Mouse (Mus musculus) embryonic facial prominence, embryonic 10.5 days (tissue): ENCODE data around the gene Ercc1. TPM values are rescaled to one million over a fixed set of nuclear protein-coding genes. Genes with fewer than 3 reads are reported as not detected.

Source experiments
- DNase-seq: peaks from one replicate; pipeline ENCODE4 v3.0.0-alpha.2; 2017; ENCODE audit warnings: low spot score
- H3K27ac ChIP-seq: fragments of 300-500 bp; sonication (generic); replicated peaks from 2 replicates; pipeline ENCODE4 v1.5.1; 2016; ENCODE audit warnings: mild to moderate bottlenecking
- H3K27me3 ChIP-seq: fragments of 300-500 bp; sonication (generic); replicated peaks from 2 replicates; pipeline ENCODE4 v1.6.1; 2016; ENCODE audit warnings: low read depth, mild to moderate bottlenecking; ENCODE audit not compliant: poor library complexity, severe bottlenecking
- H3K36me3 ChIP-seq: fragments of 300-500 bp; sonication (generic); replicated peaks from 2 replicates; pipeline ENCODE4 v1.6.1; 2016; ENCODE audit warnings: mild to moderate bottlenecking, moderate library complexity
- H3K4me1 ChIP-seq: fragments of 300-500 bp; sonication (generic); 2 replicates; pipeline ENCODE4 v1.6.1; 2016
- H3K4me3 ChIP-seq: fragments of 300-500 bp; sonication (generic); 2 replicates; pipeline ENCODE4 v1.5.1; 2016; ENCODE audit warnings: mild to moderate bottlenecking, moderate library complexity
- H3K9me3 ChIP-seq: fragments of 300-500 bp; sonication (generic); 2 replicates; pipeline ENCODE4 v1.6.1; 2016; ENCODE audit warnings: mild to moderate bottlenecking
- WGBS: fragments of 180-500 bp; shearing (Covaris S2); methylation state at CpG from one replicate; pipeline ENCODE4 v1.1.7; 2016; 5-methylcytosine and 5-hydroxymethylcytosine counted together
- polyA plus RNA-seq: library from polyadenylated mRNA; unstranded; fragments of >200 nt; fragmentation: Nextera tagmentation; extraction: Ambion mirVana; gene quantifications from 2 replicates; pipeline ENCODE4 v1.2.1, GENCODE M21; 2016

Gene Ercc1
- polyA plus RNA-seq, 1 experiment from 2014 or later: 102 TPM

DNA sequence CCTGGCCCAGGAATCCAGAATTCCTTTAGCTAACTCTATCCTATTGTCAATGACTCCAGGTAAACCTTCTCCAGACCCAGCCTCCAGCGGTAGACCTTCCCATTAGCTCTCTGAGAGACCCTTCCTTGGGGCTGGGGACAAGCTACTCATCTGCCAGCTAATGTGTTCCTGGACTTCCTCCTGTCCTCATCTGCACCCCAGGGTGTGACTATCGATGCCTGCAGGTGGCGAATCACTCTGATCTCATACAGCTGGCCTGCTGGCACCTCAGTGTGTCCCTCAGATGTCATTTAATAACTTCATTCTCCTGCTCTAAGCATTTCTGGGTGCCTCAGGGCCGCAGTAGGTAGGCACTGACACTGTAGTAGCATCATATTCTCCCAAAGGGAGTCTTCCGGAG is 16.8 kb upstream of the Ercc1 start:
- Histone ChIP-seq H3K9me3 (no peaks in the 10 kb centered on the region), H3K27ac (0 out of 2 replicates have a peak overlapping the region, but pooled peaks have one; percentile 78), H3K4me1 (peaks cover 27% of the 10 kb centered on the region), H3K27me3 (peaks cover 42% of the 10 kb centered on the region), H3K36me3 (no peaks in the 10 kb centered on the region), H3K4me3 (no peak overlapping the region)
- DNase-seq: no peak
- 77% methylated on average over 5 of the region's 5 CpGs for WGBS

DNA sequence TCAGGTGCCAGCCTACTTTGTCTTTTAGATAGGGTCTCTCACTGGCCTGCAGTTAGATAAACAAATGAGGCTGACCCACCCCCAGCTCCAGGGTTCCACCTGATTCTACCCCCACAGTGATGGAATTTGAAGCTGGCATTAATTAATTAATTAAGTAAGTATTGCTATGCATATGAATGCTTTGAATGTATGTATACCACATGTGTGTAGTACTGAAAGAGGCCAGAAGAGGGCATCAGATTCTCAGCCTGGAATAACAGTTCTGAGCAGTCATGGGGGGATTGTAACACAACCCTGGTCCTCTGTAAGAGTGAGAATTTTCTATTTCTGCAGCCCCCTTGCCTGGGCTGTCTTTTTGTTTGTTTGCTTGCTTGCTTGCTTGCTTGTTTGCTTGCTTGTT is 16.2 kb upstream of the Ercc1 start:
- Histone ChIP-seq H3K27me3 (peaks cover 38% of the 10 kb centered on the region), H3K36me3 (no peaks in the 10 kb centered on the region), H3K4me3 (no peak overlapping the region), H3K27ac (no peak overlapping the region), H3K4me1 (peaks cover 32% of the 10 kb centered on the region), H3K9me3 (no peaks in the 10 kb centered on the region)
- no peak for DNase-seq

DNA sequence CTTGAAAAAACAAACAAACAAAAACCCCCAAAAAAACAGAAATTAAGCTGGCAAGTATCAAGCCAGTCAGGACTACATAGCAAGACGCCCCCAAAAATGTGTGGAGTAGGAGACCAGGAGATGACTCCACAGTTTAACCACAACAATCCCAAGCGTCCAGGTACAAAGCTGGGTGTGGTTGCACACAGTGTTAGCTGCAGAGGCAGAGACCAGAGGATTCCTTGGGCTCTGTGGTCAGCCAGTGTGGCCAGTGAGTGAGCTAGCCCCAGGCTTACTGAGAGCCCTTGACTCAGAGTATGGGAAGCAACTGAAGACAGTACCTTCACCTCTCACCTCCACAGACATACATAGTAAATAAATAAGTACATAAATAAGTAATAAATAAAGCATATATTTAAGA is 12.7 kb upstream of the Ercc1 start:
- WGBS: 65% methylated on average over 2 of the region's 2 CpGs
- Histone ChIP-seq H3K9me3 (no peaks in the 10 kb centered on the region), H3K27ac (no peak overlapping the region), H3K4me3 (peak overlapping the region; percentile 16; the same call in 1 of the 2 replicates), H3K4me1 (peaks cover 25% of the 10 kb centered on the region), H3K27me3 (peaks cover 39% of the 10 kb centered on the region), H3K36me3 (no peaks in the 10 kb centered on the region)
- DNase-seq: no peak

- peak overlapping the region; percentile 84 for H3K27ac ChIP-seq
- peak; percentile 68 for DNase-seq
- H3K27me3 ChIP-seq: peaks cover 39% of the 10 kb centered on the region
- under 1% methylated on average over 52 of the region's 52 CpGs for WGBS
- peak overlapping the region; percentile 69 for H3K4me3 ChIP-seq
- peaks cover 16% of the 10 kb centered on the region for H3K4me1 ChIP-seq
- H3K9me3 ChIP-seq: no peaks in the 10 kb centered on the region
- no peaks in the 10 kb centered on the region for H3K36me3 ChIP-seq
These were observed 11.7 kb upstream of the Ercc1 start for GRCm38 (mm10) chr7:19332709-19333352.

DNA sequence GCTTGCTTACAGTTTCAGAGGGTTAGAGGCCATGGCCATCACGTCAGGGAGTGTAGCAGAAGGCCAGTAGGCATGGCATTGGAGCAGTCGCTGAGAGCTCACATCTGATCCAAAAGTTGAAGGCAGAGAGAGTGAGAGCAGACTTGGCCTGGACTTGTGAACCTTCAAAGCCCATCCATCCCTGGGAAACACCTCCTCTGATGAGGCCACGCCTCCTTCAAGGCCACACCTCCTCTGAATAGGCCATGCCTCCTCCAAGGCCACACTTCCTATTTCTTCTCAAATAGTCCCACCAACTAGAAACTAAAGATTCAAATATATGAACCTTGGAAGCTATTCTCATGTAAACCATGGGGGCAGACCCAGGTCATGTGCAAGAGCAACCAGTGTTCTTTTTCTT is 9.0 kb upstream of the Ercc1 start:
- DNase-seq: no peak
- no peak overlapping the region for H3K27ac ChIP-seq
- peaks cover 19% of the 10 kb centered on the region for H3K4me1 ChIP-seq
- H3K4me3 ChIP-seq: no peak overlapping the region
- H3K36me3 ChIP-seq: no peaks in the 10 kb centered on the region
- 42% methylated on average over 3 of the region's 3 CpGs for WGBS
- H3K9me3 ChIP-seq: no peaks in the 10 kb centered on the region
- H3K27me3 ChIP-seq: peaks cover 27% of the 10 kb centered on the region

- DNase-seq: no peak
- H3K9me3 ChIP-seq: no peaks in the 10 kb centered on the region
- H3K4me3 ChIP-seq: no peak overlapping the region
- peaks cover 30% of the 10 kb centered on the region for H3K4me1 ChIP-seq
- peaks cover 29% of the 10 kb centered on the region for H3K27me3 ChIP-seq
- no peaks in the 10 kb centered on the region for H3K36me3 ChIP-seq
- WGBS: 63% methylated on average over 10 of the region's 10 CpGs
- no peak overlapping the region for H3K27ac ChIP-seq
These were observed 7.5 kb upstream of the Ercc1 start for GRCm38 (mm10) chr7:19337122-19337521.

DNA sequence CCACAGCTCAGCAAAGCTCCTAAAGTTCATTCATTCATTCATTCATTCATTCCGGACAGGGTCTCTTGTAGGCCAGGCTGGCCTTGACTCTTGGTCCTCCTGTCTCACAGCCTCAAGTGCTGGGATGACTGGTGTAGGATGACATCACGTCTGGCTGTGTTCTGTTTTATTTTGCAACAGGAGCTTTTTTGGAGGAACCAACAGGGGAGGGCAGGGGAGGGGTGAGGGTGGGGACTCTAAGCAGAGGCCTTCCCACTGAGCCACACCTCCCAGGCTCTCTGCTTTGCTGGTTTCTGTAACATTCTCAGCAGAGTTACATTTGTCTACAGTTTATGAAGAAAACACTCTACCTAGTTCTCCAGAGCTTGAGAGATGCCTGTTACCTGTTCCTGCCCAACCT is 6.5 kb upstream of the Ercc1 start:
- H3K27ac ChIP-seq: no peak overlapping the region

DNA sequence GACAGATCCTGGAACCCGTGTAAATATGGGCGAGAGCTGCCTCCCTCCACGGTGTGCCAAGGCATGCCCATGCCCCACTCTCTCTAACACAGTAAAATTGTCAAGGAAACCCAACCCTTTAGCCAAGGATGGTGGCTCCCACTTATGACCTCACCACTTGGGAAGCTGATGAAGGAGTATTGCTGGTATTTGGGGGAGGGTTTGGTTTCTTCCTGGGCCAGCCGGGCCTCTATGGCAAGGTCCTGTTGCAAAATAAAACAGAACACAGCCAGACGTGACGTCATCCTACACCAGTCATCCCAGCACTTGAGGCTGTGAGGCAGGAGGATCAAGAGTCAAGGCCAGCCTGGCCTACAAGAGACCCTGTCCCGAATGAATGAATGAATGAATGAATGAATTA is 6.0 kb upstream of the Ercc1 start:
- H3K9me3 ChIP-seq: no peaks in the 10 kb centered on the region
- no peak for DNase-seq
- no peaks in the 10 kb centered on the region for H3K36me3 ChIP-seq
- no peak overlapping the region for H3K4me3 ChIP-seq
- H3K27ac ChIP-seq: no peak overlapping the region
- H3K27me3 ChIP-seq: peaks cover 28% of the 10 kb centered on the region
- H3K4me1 ChIP-seq: peaks cover 31% of the 10 kb centered on the region
- WGBS: 76% methylated on average over 7 of the region's 7 CpGs

More for the DNA sequence above, 6.5 kb upstream of the Ercc1 start:
- Histone ChIP-seq H3K36me3 (no peaks in the 10 kb centered on the region), H3K4me3 (no peak overlapping the region), H3K9me3 (no peaks in the 10 kb centered on the region), H3K27me3 (peaks cover 28% of the 10 kb centered on the region), H3K4me1 (peaks cover 33% of the 10 kb centered on the region)
- 62% methylated on average over 2 of the region's 2 CpGs for WGBS
- DNase-seq: no peak

DNA sequence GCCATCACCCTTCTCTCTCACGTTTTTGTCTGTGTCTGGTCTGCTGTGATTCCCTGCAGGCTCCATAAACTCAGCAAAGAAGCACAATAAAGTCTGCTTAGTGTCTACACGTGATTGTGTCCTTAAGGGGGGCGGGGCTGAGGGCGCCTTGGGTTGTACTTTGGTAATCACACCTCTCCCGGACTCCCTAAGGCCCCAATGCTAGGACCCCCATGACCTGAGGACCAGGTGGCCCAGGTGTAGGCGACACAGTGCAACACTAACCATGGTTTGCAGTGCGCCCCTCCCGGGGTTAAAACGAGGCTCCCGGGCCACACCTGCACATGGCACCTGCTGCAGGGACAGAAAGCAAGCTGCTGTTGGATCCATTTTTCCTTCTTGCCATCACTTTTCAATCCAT is 3.3 kb upstream of the Ercc1 start:
- H3K9me3 ChIP-seq: no peaks in the 10 kb centered on the region
- H3K27ac ChIP-seq: no peak overlapping the region
- H3K27me3 ChIP-seq: peaks cover 19% of the 10 kb centered on the region
- DNase-seq: no peak
- 25% methylated on average over 10 of the region's 10 CpGs for WGBS
- H3K36me3 ChIP-seq: no peaks in the 10 kb centered on the region
- peak overlapping the region; percentile 68 for H3K4me3 ChIP-seq
- H3K4me1 ChIP-seq: peaks cover 43% of the 10 kb centered on the region

GRCm38 (mm10) chr7:19341761-19342409 is 2.7 kb upstream of the Ercc1 start:
- H3K36me3 ChIP-seq: 0 out of 2 replicates have a peak, but pooled peaks cover 1% of the 10 kb centered on the region
- H3K4me3 ChIP-seq: peak overlapping the region; percentile 68
- 1% methylated on average over 41 of the region's 41 CpGs for WGBS
- peaks cover 19% of the 10 kb centered on the region for H3K27me3 ChIP-seq
- H3K27ac ChIP-seq: peak overlapping the region; percentile 57; the same call in 1 of the 2 replicates
- H3K9me3 ChIP-seq: no peaks in the 10 kb centered on the region
- peak; percentile 58 for DNase-seq
- peaks cover 46% of the 10 kb centered on the region for H3K4me1 ChIP-seq

DNA sequence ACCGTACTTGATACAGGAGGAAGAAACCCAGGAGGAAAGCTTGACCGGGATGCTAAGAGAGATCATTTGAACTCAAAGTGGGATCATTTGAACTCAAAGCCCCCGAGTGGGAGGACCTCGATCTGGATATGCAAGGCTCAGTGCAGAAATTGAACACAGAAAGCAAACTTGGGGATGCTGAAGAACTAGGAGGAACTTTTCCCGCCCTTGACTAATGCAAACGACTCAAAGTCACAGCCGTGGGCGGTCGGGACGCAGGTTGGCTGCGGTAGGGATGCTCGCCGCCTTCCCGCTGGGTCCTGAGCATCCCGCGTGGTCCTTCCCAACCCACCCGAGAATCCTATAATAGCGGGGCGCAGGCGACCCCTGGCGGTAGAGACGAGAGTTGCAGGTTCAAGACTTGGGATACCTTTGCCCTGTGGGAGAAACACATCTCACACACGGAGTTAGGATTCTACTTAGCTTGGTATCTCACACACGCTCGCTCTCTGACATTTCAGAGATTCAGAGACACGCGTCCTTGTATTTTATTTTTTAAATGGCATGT is 2.0 kb upstream of the Ercc1 start:
- under 1% methylated on average over 27 of the region's 27 CpGs for WGBS
- peaks cover 46% of the 10 kb centered on the region for H3K4me1 ChIP-seq
- H3K4me3 ChIP-seq: peak overlapping the region; percentile 68
- peak; percentile 89 for DNase-seq
- H3K36me3 ChIP-seq: peaks cover 5% of the 10 kb centered on the region
- H3K27ac ChIP-seq: 0 out of 2 replicates have a peak overlapping the region, but pooled peaks have one; percentile 57
- peaks cover 19% of the 10 kb centered on the region for H3K27me3 ChIP-seq
- H3K9me3 ChIP-seq: no peaks in the 10 kb centered on the region

DNA sequence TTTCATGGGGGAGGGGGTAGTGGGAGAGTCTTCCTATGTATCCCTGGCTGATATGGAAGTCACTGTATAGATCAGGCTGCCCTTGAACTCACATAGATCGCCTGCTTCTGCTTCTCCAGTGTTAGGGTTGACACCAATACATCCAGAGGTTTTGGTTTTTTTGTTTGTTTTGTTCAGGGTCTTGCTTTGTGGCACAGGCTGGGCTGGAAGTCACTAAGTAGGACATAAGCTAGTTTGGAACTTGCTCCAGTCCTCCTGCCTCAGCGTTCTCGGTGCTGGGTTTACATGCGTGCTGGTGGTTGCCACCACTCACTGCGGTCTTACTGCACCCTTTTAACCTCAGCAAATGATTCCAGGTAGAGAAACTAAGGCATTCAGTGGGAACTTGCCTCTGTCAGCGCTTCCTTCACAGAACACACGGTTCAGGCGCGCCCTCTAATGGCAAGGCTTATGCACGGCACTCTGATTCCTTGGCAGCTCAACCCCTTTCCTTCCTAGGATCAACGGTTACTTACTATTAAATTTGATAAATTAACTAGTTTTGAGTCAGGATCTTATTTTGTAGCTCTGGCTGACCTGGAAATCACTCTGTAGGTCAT is 1.3 kb upstream of the Ercc1 start:
- H3K9me3 ChIP-seq: no peaks in the 10 kb centered on the region
- no peak overlapping the region for H3K27ac ChIP-seq
- peaks cover 46% of the 10 kb centered on the region for H3K4me1 ChIP-seq
- peaks cover 19% of the 10 kb centered on the region for H3K27me3 ChIP-seq
- peaks cover 12% of the 10 kb centered on the region for H3K36me3 ChIP-seq
- H3K4me3 ChIP-seq: peak overlapping the region; percentile 68
- 2% methylated on average over 11 of the region's 11 CpGs for WGBS
- peak; percentile 80 for DNase-seq
